Mouse (Mus musculus) midbrain, embryonic 10.5 days (tissue): ENCODE measurements around the gene March6. TPM values are rescaled to one million over a fixed set of nuclear protein-coding genes. Genes with fewer than 3 reads are reported as not detected.

Source experiments
- DNase-seq: peaks from one replicate; pipeline ENCODE4 v3.0.0-alpha.2; 2017; ENCODE audit warnings: low spot score
- H3K27ac ChIP-seq: fragments of 300-500 bp; sonication (generic); replicated peaks from 2 replicates; pipeline ENCODE4 v1.5.1; 2016; ENCODE audit warnings: mild to moderate bottlenecking
- H3K27me3 ChIP-seq: fragments of 300-500 bp; sonication (generic); 2 replicates; pipeline ENCODE4 v1.6.1; 2016; ENCODE audit warnings: low read depth, mild to moderate bottlenecking; ENCODE audit not compliant: poor library complexity, severe bottlenecking
- H3K36me3 ChIP-seq: fragments of 300-500 bp; sonication (generic); 2 replicates; pipeline ENCODE4 v1.6.1; 2016; ENCODE audit warnings: mild to moderate bottlenecking, moderate library complexity
- H3K4me1 ChIP-seq: fragments of 300-500 bp; sonication (generic); 2 replicates; pipeline ENCODE4 v1.6.1; 2016
- H3K4me3 ChIP-seq: fragments of 300-500 bp; sonication (generic); 2 replicates; pipeline ENCODE4 v1.5.1; 2016; ENCODE audit warnings: mild to moderate bottlenecking, moderate library complexity
- H3K9me3 ChIP-seq: fragments of 300-500 bp; sonication (generic); replicated peaks from 2 replicates; pipeline ENCODE4 v1.6.1; 2016; ENCODE audit warnings: mild to moderate bottlenecking
- WGBS: fragments of 180-500 bp; shearing (Covaris S2); methylation state at CpG from one replicate; pipeline ENCODE4 v1.1.7; 2016; 5-methylcytosine and 5-hydroxymethylcytosine counted together
- polyA plus RNA-seq: library from polyadenylated mRNA; unstranded; fragments of >200 nt; fragmentation: Nextera tagmentation; extraction: Ambion mirVana; gene quantifications from 2 replicates; pipeline ENCODE4 v1.2.1, GENCODE M21; 2016

March6 gene
- polyA plus RNA-seq = 37.3 and 45.3 TPM in 2 replicates

DNA sequence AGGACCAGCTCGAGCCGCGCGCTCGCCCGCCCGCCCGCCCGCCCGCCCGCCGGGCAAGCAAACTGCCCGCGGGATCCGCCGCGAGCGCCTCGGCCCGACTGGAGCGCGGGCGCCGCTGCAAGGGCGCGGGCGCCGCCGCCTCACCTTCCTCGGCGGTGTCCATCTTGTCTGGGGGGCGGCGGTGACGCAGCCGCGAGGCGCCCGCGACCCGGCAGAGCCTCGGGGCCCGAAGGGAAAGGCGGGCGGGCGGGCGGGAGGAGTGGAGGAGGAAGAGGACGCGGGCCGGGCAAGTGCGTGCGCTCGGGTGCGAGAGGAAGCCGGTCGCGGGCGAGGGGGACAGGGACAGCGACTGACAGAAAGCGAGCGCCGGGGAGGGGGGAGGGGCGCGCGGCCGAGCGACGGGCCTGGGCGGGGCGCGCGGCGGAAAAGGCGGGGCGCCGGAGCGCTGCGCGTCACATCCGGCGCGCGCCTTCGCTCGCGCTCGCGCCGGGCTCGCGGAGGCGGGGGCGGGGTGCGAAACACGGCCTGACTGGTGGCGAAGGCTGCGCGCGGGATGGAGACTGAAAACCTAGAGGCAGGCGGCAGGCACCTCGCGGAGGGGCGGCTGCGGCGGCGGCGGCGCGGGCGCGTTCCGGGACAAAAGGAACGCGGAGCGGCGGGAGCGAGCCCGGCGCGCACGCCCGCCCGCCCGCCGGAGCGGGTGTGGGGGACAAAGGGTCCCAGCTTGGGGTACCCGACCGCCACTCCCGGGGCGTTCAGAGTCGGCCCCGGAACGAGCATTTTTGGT is at the start of gene March6:
Gene March6 (minus strand): TSS at position 395 of the 787 bp plus-strand sequence.
- peak within 1 kb of the TSS; percentile 95 for H3K4me3 ChIP-seq
- WGBS = under 1% methylated on average over 125 of the region's 132 CpGs
- peaks cover 7% of the 10 kb centered on the region; the same call in 1 of the 2 replicates for H3K9me3 ChIP-seq
- peak within 1 kb of the TSS; percentile 96 for H3K27ac ChIP-seq
- H3K27me3 ChIP-seq = no peaks in the 10 kb centered on the region
- H3K36me3 ChIP-seq = peaks cover 22% of the 10 kb centered on the region
- peak; percentile 92 for DNase-seq
- peaks cover 35% of the 10 kb centered on the region for H3K4me1 ChIP-seq

DNA sequence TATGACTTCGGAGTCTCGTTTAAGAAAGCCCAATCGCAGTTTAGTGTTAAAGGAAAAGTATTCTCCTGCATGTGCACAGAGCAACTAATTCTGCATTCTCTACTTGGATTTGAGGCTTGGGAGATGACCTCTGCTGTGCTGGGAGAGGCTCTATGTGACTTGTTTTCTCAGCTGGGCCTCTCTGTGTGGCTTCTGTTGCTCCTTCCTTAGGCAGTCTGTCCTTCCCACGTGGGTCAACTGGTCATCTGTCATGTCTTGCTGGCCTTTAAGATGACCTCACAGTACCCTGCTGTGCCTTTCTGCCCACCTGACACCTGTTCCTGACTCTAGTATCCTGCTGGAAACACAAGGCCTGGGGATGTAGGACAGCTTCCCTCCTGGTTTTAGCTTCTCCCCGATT is 45.2 kb upstream of the March6 start:
- Histone ChIP-seq H3K4me3 (no peak overlapping the region), H3K9me3 (no peaks in the 10 kb centered on the region), H3K4me1 (peaks cover 4% of the 10 kb centered on the region; the same call in 1 of the 2 replicates), H3K27me3 (no peaks in the 10 kb centered on the region), H3K36me3 (no peaks in the 10 kb centered on the region), H3K27ac (no peak overlapping the region)
- 75% methylated on average over 5 of the region's 5 CpGs for WGBS
- no peak for DNase-seq

DNA sequence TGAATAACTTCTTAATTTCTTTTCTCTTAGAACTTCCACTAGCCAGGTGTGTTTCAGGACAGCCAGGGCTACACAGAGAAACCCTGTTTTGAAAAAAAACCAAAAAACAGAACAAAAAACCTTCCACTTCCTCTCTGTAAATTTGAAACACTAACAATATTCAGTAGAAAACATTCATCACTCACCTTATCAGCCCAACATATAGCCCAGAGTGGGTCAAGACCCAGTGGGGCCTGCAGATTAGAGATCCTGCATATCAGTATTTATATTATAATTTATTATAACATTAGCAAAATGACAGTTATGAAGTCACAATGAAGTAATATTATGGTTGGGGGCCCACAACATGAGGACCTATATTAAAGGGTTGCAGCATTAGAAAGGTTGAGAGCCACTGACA is 42.8 kb upstream of the March6 start:
- no peak overlapping the region for H3K4me3 ChIP-seq
- no peaks in the 10 kb centered on the region for H3K27me3 ChIP-seq
- DNase-seq = no peak
- peaks cover 6% of the 10 kb centered on the region for H3K4me1 ChIP-seq
- H3K36me3 ChIP-seq = no peaks in the 10 kb centered on the region
- no peaks in the 10 kb centered on the region for H3K9me3 ChIP-seq
- no peak overlapping the region for H3K27ac ChIP-seq

DNA sequence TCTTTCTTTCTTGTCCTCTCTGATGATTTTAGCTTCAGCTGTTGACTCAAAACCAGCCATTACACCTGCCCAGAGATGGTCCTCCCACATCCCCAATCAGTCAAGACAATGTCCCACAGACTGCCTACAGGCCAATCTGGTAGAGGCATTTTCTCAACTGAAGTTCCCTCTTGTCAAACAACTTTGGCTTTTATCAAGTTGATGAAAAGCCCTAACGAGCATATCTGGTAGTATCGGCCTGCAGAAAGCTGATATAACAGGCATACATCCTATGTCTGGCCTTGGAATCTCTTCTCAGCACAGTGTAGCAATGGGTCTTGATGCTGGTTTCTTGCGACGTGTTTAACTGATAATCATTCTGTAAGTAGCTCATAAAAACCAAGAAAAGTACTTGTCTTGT is 42.4 kb upstream of the March6 start:
- no peak for DNase-seq
- Histone ChIP-seq H3K27me3 (no peaks in the 10 kb centered on the region), H3K9me3 (no peaks in the 10 kb centered on the region), H3K27ac (no peak overlapping the region), H3K36me3 (no peaks in the 10 kb centered on the region), H3K4me1 (peaks cover 10% of the 10 kb centered on the region), H3K4me3 (no peak overlapping the region)
- WGBS = 93% methylated on average over 4 of the region's 4 CpGs

DNA sequence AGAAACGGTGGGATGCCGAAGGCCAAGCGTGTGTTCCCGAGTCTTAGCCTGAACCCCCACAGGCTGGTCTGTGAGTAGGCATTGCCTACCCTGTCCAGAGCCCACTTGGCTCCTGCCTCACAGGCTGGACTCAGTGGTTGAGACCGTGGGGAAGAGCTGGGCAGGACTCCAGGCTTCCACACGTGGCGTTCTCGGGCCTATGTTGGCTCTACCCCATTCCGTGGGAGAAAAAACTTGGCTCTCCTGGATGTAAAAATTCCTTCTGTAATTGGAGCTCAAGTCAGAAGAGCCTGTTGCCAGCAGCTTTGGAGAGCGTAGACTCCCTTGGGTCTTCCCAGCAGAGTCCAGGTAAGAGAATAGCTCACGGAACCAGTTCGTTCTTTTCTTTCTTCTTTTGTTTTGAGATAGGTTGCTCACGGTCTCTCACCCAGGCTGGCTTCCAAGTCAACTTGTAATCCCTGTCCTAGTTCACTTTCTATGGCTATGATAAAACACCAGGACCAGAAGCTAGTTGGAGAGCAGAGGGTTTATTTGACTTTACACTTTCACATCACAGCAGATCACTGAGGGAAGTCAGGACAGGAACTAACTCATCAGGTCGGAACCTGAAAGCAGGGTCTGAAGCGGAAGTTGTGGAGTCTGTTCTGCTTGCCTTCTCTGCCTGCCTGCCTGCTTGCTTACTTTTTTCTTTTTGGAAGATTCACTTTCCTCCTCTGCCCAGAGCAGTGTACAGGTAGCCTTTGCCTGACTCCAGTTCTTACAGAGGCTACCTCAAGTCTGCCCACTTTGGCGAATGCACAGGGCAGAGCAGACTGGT is 41.3 kb upstream of the March6 start:
- Histone ChIP-seq H3K27ac (no peak overlapping the region), H3K4me3 (no peak overlapping the region), H3K9me3 (no peaks in the 10 kb centered on the region), H3K27me3 (no peaks in the 10 kb centered on the region), H3K4me1 (peaks cover 7% of the 10 kb centered on the region), H3K36me3 (no peaks in the 10 kb centered on the region)
- WGBS = 91% methylated on average over 16 of the region's 16 CpGs
- DNase-seq = no peak

DNA sequence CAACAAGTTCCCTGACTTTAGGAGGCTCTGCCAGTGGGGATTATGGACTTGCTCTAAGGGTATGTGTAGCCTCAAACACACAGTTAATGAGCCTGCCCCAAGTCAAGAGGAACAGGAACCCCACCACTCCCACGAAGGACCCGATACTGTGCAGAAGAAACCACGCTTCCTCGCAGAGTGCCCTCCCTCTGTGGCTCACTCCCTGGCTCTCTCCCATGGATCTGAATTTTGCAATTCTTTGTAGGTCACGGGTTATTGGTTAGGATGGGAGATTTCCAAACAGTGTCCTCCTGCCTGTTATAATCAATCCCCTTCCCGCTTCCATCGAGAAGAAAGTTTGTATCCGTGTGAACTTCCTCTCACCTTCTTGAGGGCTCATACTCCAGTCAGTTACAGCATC is 40.1 kb upstream of the March6 start:
- Histone ChIP-seq H3K27ac (no peak overlapping the region), H3K4me1 (peaks cover 7% of the 10 kb centered on the region), H3K36me3 (no peaks in the 10 kb centered on the region), H3K27me3 (no peaks in the 10 kb centered on the region), H3K9me3 (no peaks in the 10 kb centered on the region), H3K4me3 (no peak overlapping the region)
- WGBS = 90% methylated on average over 8 of the region's 8 CpGs
- DNase-seq = no peak

DNA sequence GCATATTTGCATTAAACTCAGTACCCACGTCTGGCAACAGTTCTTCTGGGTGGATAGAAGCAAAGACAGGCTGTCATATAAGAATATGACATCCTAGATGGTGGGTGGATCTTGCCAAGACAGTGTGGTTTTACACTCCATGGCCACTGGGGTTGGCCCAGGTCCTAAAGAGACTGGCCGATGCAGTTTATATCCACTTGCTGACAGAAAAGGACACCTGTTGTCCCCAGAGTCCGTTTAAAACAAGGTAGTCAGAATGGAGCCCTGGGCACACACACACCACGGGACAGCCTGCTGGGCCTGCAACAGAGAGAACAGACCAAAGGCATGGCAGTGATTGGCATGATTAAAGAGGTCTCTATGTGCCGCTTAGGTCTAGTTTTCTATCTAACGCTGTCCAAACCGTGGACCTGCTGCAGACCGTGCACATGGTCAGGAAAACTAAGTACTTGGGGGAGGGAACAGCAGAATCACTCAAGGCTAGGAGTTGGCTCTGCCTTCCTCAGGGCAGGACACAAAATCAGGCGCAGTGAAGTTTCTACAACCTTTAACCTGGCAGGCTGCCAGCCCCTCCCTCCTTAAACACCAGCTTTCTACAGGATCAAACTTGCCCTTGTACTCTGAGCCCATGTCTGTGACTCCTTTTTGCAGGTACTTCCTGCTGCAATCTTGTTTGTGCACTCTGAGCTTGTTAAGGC is 38.6 kb upstream of the March6 start:
- H3K36me3 ChIP-seq = no peaks in the 10 kb centered on the region
- DNase-seq = no peak
- peaks cover 12% of the 10 kb centered on the region for H3K4me1 ChIP-seq
- H3K27ac ChIP-seq = no peak overlapping the region
- WGBS = 86% methylated on average over 9 of the region's 9 CpGs
- H3K9me3 ChIP-seq = no peaks in the 10 kb centered on the region
- no peak overlapping the region for H3K4me3 ChIP-seq
- H3K27me3 ChIP-seq = no peaks in the 10 kb centered on the region

DNA sequence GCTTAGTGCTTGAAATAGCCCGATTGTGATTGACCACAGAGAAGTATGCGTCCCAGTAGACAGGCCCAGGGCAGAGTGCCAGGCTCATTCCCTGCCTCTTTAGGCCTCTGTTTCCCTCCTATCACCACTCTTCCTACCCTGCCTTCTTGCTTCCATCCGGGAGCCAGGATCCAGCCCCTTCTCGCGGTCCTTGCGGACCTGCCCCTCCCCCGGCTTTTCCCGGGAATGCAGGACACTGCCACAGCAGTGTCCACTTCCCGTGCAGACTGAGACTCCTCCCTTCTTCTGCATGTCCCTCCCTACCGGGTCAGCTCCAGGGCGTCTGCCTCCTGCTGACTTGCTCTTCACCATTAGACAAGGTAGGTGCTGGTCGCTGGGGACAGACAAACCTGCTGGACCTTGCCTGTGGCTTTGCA is 37.7 kb upstream of the March6 start:
- Histone ChIP-seq H3K27ac (peak overlapping the region; percentile 49), H3K4me3 (0 out of 2 replicates have a peak overlapping the region, but pooled peaks have one; percentile 2), H3K36me3 (no peaks in the 10 kb centered on the region), H3K4me1 (peaks cover 12% of the 10 kb centered on the region), H3K27me3 (no peaks in the 10 kb centered on the region), H3K9me3 (no peaks in the 10 kb centered on the region)
- peak; percentile 31 for DNase-seq
- WGBS = 23% methylated on average over 12 of the region's 12 CpGs

DNA sequence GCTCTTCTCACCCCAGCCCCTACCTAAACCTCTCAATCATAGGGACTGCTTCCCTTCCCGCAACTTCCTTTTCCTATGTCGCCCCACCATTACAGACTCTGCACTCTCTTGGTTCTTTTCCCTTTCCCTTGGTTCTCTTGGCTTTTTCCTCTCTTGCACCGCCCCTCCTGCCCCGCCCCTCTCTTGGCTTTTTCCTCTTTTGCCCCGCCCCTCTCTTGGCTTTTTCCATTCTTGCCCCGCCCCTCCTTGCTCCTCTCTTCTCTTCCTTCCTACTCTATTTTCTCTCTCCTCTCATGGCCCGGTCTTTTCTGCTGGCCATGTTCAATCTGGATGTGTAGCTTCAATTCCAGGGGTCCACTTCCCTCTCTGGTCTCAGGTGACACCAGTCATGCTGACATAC is 36.6 kb upstream of the March6 start:
- 59% methylated on average over 7 of the region's 7 CpGs for WGBS
- Histone ChIP-seq H3K4me3 (no peak overlapping the region), H3K27ac (no peak overlapping the region), H3K9me3 (no peaks in the 10 kb centered on the region), H3K36me3 (no peaks in the 10 kb centered on the region), H3K27me3 (no peaks in the 10 kb centered on the region), H3K4me1 (peaks cover 12% of the 10 kb centered on the region)
- DNase-seq = no peak

DNA sequence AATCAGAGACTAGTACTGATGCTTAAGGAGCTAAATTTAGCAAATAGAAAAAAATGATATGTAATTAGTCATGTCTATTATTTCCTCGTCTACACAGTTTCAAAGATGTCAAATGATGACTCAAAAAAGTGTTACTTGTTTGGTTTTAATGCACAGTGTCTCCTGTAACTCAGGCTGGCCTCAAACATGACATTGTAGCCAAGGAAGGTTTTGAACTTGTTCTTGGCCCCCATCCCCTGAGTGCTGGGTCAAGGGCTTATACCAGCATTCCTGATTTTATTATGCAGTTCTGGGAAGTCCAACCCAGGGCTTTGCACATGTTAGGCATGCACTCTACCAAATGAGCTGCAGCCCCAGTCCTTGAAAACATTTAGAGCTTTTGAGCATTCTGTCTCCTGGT is 34.9 kb upstream of the March6 start:
- H3K36me3 ChIP-seq = no peaks in the 10 kb centered on the region
- DNase-seq = no peak
- H3K9me3 ChIP-seq = no peaks in the 10 kb centered on the region
- H3K27ac ChIP-seq = no peak overlapping the region
- H3K4me3 ChIP-seq = no peak overlapping the region
- 73% methylated on average over 1 of the region's 1 CpGs for WGBS
- peaks cover 12% of the 10 kb centered on the region for H3K4me1 ChIP-seq
- H3K27me3 ChIP-seq = no peaks in the 10 kb centered on the region

DNA sequence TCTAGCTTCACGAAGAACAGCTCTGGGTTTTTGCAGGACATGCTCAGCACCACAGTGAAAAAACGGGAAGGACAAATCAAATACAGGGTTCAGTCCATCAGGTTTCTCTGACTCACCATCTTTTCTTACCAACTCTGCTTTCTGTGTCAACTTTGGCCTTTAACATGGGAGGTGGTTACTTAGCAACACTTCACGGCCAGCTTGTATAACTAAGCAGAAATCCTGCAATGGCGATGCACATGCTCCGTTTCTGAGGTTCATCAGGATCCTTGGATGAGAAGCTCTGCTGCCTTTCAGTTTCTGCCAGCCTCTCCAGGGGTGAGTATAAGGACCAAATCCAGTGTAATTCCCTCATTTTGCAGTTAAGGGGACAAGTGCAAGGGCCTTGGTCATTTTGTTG is 34.3 kb upstream of the March6 start, which contains the start of gene Cmbl:
Gene Cmbl (plus strand): TSS at position 206 of the 400 bp plus-strand sequence.
- Histone ChIP-seq H3K27ac (no peak within 1 kb of the TSS), H3K4me3 (no peak within 1 kb of the TSS), H3K36me3 (no peaks in the 10 kb centered on the region), H3K4me1 (peaks cover 12% of the 10 kb centered on the region), H3K9me3 (peaks cover 2% of the 10 kb centered on the region; the same call in 1 of the 2 replicates), H3K27me3 (no peaks in the 10 kb centered on the region)
- WGBS = 80% methylated on average over 5 of the region's 5 CpGs
- DNase-seq = no peak
